Mouse (Mus musculus) bone marrow macrophage, adult 2 months (primary cell): ENCODE measurements at regions not wholly inside any gene's neighbourhood (a gene's known extent, or its start where the extent isn't known, plus 50 kb on each side); places are given as distances from the start of the nearest gene placed in this dataset.

Experiments used
- CTCF ChIP-seq: IDR thresholded peaks from 2 replicates; pipeline ENCODE4 v1.5.1; 2012; ENCODE audit warnings: low read depth, mild to moderate bottlenecking, low read length, moderate library complexity
- POLR2A ChIP-seq: IDR thresholded peaks from 2 replicates; pipeline ENCODE4 v1.6.1; 2012; ENCODE audit warnings: mild to moderate bottlenecking, low read depth, low read length, borderline replicate concordance

DNA sequence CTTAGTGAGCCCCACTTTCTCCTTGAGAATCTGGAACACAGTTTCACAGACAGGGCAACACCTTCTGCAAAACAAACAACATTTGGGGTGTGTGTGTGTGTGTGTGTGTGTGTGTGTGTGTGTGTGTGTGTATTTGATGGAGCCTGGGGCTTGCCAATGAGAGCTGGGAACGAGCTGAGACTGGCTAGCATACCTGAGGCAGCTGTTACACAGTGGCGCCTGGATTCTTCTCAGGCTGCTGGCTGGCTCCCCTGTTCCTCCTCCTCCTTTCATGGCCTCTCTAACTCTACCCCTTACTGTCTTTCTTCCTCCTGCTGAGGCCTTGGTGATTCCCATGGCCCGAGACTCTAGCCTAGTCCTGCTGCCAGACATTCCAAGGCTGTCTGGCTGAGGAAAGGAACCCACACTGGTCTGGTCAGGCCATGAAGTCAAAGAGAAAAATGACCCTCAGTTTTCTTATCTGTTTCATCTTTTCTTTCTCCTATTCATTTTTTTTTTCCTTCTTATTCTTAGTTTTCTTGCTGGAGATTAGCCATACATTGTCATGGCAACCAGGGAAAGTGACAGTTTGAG, 79.6 kb upstream of the Sem1 start:
- no peak for TF ChIP-seq POLR2A
- TF ChIP-seq CTCF, result no peak
